Mouse (Mus musculus) B cell, adult 2 months (primary cell): ENCODE data around the gene Ptger4.

ENCODE experiments used
- DNase-seq, 2 experiments: peaks; one replicate each; pipeline ENCODE4 v3.0.0; 2022

Gene Ptger4

DNA sequence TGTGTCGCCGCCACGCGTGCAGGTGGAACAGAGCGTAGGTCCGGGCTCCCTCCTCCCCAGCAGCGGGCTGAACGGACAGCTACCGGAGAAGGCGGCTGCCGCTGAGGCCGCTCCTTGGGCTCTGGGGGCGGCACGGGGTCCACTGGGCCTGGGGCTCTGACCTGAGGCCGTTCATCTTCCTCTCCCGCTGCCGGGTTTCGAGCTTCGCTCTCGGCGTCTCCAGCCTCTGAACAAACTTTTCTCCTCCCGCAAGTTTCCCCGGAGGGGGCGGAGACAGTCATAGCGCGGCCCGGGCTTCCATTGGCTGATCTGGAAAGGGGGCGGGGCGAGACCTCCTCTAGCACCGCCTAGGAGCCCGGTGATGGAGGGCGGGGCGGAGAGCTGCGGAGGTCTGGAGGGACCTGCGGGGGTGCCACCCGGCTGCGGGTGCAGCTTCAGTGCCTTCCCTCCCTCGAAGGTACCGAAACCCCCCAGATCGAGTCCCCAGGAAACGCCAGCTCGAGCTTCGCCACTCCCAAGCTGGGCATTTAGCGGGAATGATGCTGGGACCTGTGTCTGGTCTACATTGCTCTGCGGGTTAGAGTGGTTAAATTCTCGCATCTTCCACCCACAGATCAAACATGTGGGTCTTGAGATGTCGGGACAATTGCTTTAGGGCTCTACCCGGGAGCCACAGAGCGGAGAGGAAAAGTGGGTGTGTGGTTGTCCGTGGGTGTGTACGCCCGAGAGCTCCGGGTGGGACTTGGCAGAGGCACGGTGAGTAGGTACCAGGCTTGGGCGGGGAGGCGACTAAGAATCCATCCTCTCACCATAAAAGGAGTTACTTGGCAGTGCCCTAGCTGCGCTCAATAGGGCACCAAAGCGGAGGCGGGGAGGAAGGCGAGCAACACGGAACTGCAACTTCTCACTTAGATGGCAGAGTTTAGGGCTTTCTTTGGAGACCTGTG is at the start of gene Ptger4:
Gene Ptger4 (minus strand): TSS at position 229 of the 947 bp plus-strand sequence.
- DNase-seq, result peak; percentile 98

GRCm38 (mm10) chr15:5288412-5288811 is 44.4 kb upstream of the Ptger4 start:
- DNase-seq, result no peak

- no peak for DNase-seq
Measured at GRCm38 (mm10) chr15:5287072-5287471, 43.1 kb upstream of the Ptger4 start.

DNA sequence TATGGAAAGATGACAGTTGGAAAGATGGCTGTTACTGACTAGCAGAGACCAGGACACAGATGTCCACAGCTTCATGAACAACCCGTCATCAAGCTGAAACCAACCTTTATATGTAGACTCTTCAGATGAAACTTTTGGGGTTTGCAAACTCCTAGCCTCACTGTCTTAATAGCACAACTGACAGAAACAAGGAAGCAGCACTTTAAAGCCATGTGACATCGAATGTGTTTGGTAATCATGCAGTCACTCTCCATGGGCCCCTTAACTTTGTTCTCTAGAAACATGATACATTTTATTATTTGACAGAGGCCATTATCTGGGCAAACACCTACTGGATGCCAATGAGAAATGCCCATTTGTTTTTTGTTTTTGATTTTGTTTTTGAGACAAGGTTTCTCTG is 37.3 kb upstream of the Ptger4 start:
- DNase-seq, result no peak

- no peak for DNase-seq
Measured at GRCm38 (mm10) chr15:5279831-5280230, 35.8 kb upstream of the Ptger4 start.

- DNase-seq, result no peak
Measured at GRCm38 (mm10) chr15:5278525-5278924, 34.5 kb upstream of the Ptger4 start.

DNA sequence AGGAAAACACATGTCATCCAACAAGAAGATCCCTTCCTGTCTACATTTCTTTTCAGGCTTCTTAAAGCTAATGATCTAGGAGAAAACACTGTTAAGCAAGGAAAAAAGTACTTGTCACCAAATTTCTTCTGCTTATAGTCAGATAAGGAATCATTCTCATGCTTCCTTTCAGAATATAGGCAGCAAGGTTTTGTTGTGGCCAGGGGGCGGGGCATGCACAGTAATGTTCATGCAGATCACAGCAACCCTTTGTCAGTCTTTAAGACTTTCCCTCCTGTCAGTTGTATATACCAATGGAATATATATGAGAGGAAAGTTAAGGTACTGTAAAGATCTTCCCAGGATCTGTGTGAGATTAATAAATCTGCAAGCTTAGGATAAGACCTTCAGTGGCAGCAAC is 30.0 kb upstream of the Ptger4 start:
- no peak for DNase-seq

DNA sequence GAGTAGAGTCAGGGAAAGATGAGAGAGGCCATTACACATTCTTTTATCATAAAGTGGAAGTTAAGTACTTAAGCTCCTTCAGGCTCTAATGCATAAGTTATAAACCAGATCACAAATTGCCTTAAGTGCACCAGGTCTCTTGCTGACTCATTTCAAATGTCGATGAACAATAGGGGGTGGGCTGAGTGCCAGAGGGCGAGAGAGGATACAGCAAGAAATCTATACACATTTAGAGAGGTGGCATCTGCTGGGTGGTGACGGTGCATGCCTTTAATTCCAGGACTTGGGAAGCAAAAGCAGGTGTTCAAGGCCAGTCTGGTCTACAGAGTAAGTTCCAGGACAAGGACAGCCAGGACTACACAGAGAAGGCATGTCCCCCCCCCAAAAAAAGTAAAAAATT is 22.1 kb upstream of the Ptger4 start:
- no peak for DNase-seq

- peak; percentile 41 to 52 for DNase-seq
Measured at GRCm38 (mm10) chr15:5262874-5263504, 19.0 kb upstream of the Ptger4 start.

- DNase-seq, result no peak
Measured at GRCm38 (mm10) chr15:5262095-5262667, 18.2 kb upstream of the Ptger4 start.

GRCm38 (mm10) chr15:5261004-5261403 is 17.0 kb upstream of the Ptger4 start:
- DNase-seq, result no peak

GRCm38 (mm10) chr15:5260183-5260582 is 16.2 kb upstream of the Ptger4 start:
- no peak for DNase-seq

DNA sequence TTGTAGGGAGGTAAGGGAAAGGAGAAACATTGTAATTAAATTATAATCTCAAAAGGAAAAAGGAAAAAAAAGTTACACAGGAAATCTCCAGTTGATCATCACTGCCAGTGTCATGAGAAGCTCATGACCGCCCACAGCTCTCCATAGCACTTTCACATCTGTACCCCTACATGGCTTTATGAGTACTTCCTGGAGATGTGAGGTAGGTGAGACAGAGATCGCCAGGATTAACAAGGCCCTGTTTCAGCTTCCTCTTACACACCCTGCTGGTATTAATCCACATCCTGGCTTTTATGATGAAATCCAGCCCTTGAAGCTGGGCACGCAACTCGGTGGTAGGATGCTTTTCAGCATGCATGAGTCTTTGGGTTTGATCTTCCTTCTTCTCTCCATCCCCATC is 6.2 kb upstream of the Ptger4 start:
- DNase-seq, result no peak

- peak in 1 of 2 experiments; percentile 20 for DNase-seq
Measured at GRCm38 (mm10) chr15:5243036-5243958, 690 bp downstream of the Ptger4 start.

DNA sequence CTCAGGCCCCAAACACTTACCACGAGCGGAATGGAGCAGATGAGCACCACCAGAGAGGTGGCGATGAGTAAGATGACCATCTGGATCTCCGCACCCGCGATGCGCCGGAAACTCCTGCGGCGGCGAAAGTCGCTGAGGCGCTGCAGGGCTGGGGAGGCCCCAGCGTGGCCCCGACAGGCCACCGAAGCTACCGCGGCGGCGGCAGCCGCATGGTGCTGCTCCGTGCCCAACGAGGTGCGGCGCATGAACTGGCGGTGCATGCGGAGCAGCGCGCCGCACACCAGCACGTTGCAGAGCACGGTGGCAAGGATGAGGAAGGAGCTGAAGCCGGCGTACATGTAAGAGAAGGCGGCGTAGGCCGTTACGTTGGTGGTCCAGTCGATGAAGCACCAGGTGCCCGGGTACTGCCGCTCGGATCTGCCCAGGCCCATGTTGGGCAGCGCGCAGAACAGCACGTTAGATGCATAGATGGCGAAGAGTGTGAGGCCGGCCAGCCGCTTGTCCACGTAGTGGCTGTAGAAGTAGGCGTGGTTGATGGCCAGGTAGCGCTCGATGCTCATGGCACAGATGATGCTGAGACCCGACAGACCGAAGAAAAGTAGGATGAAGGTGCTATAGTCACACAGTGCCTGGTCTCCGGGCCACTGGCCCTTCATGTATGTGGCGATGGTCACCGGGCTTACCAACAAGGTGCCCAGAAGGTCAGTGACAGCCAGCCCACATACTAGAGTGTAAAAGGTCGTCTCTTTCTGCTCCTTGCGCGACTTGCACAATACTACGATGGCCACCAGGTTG is 1.5 kb downstream of the Ptger4 start:
- DNase-seq, result peak; percentile 54 to 61

- peak; percentile 43 to 54 for DNase-seq
Measured at GRCm38 (mm10) chr15:5241304-5242201, 2.4 kb downstream of the Ptger4 start.

GRCm38 (mm10) chr15:5240360-5240759 is 3.6 kb downstream of the Ptger4 start:
- DNase-seq, result no peak

DNA sequence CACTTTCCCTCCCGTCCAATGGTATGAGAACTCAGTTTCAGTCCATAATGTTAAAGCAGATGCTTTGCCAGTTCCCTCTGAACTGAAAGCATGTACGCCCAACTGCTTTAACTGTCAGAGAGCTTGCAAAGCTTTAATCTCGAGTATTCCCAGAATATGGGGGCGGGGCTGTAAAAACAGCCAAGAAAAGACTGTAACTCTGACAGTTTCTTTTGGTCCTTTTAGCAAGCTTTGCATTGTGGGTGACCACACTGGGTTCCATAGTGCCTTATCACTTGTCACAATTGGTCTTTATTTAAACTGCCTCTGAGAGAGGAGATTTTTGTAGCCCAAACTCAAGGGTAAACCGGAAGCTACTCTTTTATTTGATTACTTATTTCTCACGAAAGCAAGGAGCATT is 4.1 kb downstream of the Ptger4 start:
- DNase-seq, result no peak

GRCm38 (mm10) chr15:5239361-5239760 is 4.6 kb downstream of the Ptger4 start:
- no peak for DNase-seq

GRCm38 (mm10) chr15:5238553-5238952 is 5.4 kb downstream of the Ptger4 start:
- DNase-seq, result no peak

DNA sequence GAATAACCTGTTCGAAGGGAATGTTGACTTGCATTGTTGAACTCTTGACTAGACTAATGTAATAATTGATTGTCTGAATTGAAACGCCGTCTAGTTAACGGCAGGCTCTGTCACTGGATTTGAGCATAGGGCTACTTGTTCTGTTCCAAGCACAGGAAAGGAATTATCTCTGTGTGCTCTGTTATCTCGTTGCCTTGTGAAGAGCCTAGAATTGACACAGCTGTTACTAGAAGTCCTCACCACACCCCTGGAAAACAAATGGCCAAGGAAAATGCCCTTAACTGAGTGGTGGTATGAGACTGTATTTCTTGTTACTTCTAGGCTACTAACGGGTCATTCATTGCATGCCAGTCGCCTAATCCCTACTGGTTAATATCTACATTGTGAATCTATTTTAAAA is 5.9 kb downstream of the Ptger4 start:
- no peak for DNase-seq
